Mouse (Mus musculus) ES-Bruce4 (cell line): ENCODE measurements around the gene Sec31a.

ENCODE experiments used
- CTCF ChIP-seq: IDR thresholded peaks from one replicate; pipeline ENCODE4 v1.8.1; 2011; ENCODE audit warnings: low read depth, low read length
- EP300 ChIP-seq: IDR thresholded peaks from 2 replicates; pipeline ENCODE4 v1.6.1; 2011; ENCODE audit warnings: low read depth, low read length; ENCODE audit not compliant: insufficient read depth
- POLR2A ChIP-seq: IDR thresholded peaks from one replicate; pipeline ENCODE4 v1.8.1; 2011; ENCODE audit warnings: low read length; ENCODE audit not compliant: insufficient read depth

GRCm38 (mm10) chr5:100428031-100428733 is 12.1 kb upstream of the Sec31a start:
- no peak for TF ChIP-seq CTCF
- no peak for TF ChIP-seq POLR2A
- TF ChIP-seq EP300 = no peak
